Mouse (Mus musculus) cerebellum, adult 9-11 months (tissue): ENCODE data around the gene Nebl.
A peak's percentile ranks its signal among the peaks of the same experiment; 100 is the strongest.

Experiments used
- DNase-seq: peaks from one replicate; pipeline ENCODE4 v3.0.0; 2022

Gene Nebl

GRCm38 (mm10) chr2:17509942-17510341 is 221.3 kb downstream of the Nebl start:
- DNase-seq: no peak

GRCm38 (mm10) chr2:17507362-17507761 is 223.9 kb downstream of the Nebl start:
- no peak for DNase-seq

- no peak for DNase-seq
Measured at GRCm38 (mm10) chr2:17504115-17504774, 227.0 kb downstream of the Nebl start.

- peak; percentile 60 for DNase-seq
Measured at GRCm38 (mm10) chr2:17501075-17501474, 230.2 kb downstream of the Nebl start.

- DNase-seq: no peak
Measured at GRCm38 (mm10) chr2:17465517-17466174, 265.6 kb downstream of the Nebl start.

- DNase-seq: no peak
Measured at GRCm38 (mm10) chr2:17460434-17460833, 270.8 kb downstream of the Nebl start.

- DNase-seq: no peak
Measured at GRCm38 (mm10) chr2:17453676-17454075, 277.6 kb downstream of the Nebl start.

- no peak for DNase-seq
Measured at GRCm38 (mm10) chr2:17448341-17448740, 282.9 kb downstream of the Nebl start.

- DNase-seq: no peak
Measured at GRCm38 (mm10) chr2:17443581-17443980, 287.7 kb downstream of the Nebl start.

GRCm38 (mm10) chr2:17438317-17438716 is 292.9 kb downstream of the Nebl start:
- DNase-seq: no peak

GRCm38 (mm10) chr2:17436739-17437440 is 294.4 kb downstream of the Nebl start:
- DNase-seq: no peak

- no peak for DNase-seq
Measured at GRCm38 (mm10) chr2:17435217-17435616, 296.0 kb downstream of the Nebl start.

GRCm38 (mm10) chr2:17429028-17429427 is 302.2 kb downstream of the Nebl start:
- no peak for DNase-seq

- no peak for DNase-seq
Measured at GRCm38 (mm10) chr2:17428156-17428555, 303.1 kb downstream of the Nebl start.

GRCm38 (mm10) chr2:17422967-17423366 is 308.3 kb downstream of the Nebl start:
- DNase-seq: peak; percentile 16

GRCm38 (mm10) chr2:17415347-17415746 is 315.9 kb downstream of the Nebl start:
- no peak for DNase-seq

GRCm38 (mm10) chr2:17414324-17414723 is 316.9 kb downstream of the Nebl start:
- no peak for DNase-seq

- DNase-seq: peak; percentile 22
Measured at GRCm38 (mm10) chr2:17413496-17414268, 317.6 kb downstream of the Nebl start.

GRCm38 (mm10) chr2:17409276-17409675 is 322.0 kb downstream of the Nebl start:
- DNase-seq: no peak

GRCm38 (mm10) chr2:17405899-17406531 is 325.2 kb downstream of the Nebl start:
- no peak for DNase-seq

GRCm38 (mm10) chr2:17402511-17402910 is 328.8 kb downstream of the Nebl start:
- DNase-seq: no peak

- no peak for DNase-seq
Measured at GRCm38 (mm10) chr2:17396235-17396634, 335.0 kb downstream of the Nebl start.

- DNase-seq: no peak
Measured at GRCm38 (mm10) chr2:17391389-17391788, 339.9 kb downstream of the Nebl start.
